Comparison of ENCODE assay signal across 18 mouse cellular contexts in genomic region chr8:119673976-119674555, GRCm38 (mm10). TPM values are rescaled to one million over a fixed set of nuclear protein-coding genes. Genes with fewer than 3 reads are reported as not detected.
DNase-seq lines count a peak whose midpoint lies in the region; ATAC-seq and TF ChIP-seq lines count a peak whose summit lies in the region.
"Had no signal": no experiment of that assay in that cellular context is flagged by ENCODE, and none has a peak within 500 bp of the region (broad histone marks: within the 10 kb centered on the region; RNA-seq: fewer than 3 reads in every experiment).

No protein-coding gene starts in this region.

- WGBS in hindbrain, postnatal 0 days: 82% methylated on average over 9 of the region's 11 CpGs
- WGBS in hindbrain, embryonic 12.5 days: 76% methylated on average over 11 of the region's 11 CpGs
- WGBS in lung, postnatal 0 days: 81% methylated on average over 10 of the region's 11 CpGs
- 78% methylated on average over 11 of the region's 11 CpGs for WGBS in bone marrow, adult 2 months
- WGBS in heart, embryonic 11.5 days (ENCODE audit: insufficient replicate concordance): 75% methylated on average over 9 of the region's 11 CpGs

- H3K36me3 ChIP-seq in hindbrain, postnatal 0 days (ENCODE audit: insufficient read depth, low read length): no peaks in the 10 kb centered on the region
- no peaks in the 10 kb centered on the region for H3K36me3 ChIP-seq in hindbrain, embryonic 12.5 days
- H3K36me3 ChIP-seq in lung, postnatal 0 days (ENCODE audit: insufficient read depth, low read length): no peaks in the 10 kb centered on the region
- H3K36me3 ChIP-seq in ES-Bruce4 (ENCODE audit: control insufficient read depth, insufficient read depth, low read length, poor library complexity, severe bottlenecking): no peaks in the 10 kb centered on the region
- H3K36me3 ChIP-seq in heart, embryonic 11.5 days (ENCODE audit: control insufficient read depth, insufficient read depth, low read length): no peaks in the 10 kb centered on the region
- H3K36me3 ChIP-seq: forebrain, embryonic 15.5 days had no signal

- H3K27me3 ChIP-seq in hindbrain, postnatal 0 days (ENCODE audit: insufficient read depth, low read length): no peaks in the 10 kb centered on the region
- H3K27me3 ChIP-seq in hindbrain, embryonic 12.5 days: peaks cover 2% of the 10 kb centered on the region; the same call in 1 of the 2 replicates
- no peaks in the 10 kb centered on the region for H3K27me3 ChIP-seq in lung, postnatal 0 days (replicated peaks; ENCODE audit: insufficient read depth, low read length)
- no peaks in the 10 kb centered on the region for H3K27me3 ChIP-seq in ES-Bruce4 (ENCODE audit: control insufficient read depth, insufficient read depth, low read length, poor library complexity, severe bottlenecking)
- H3K27me3 ChIP-seq in heart, embryonic 11.5 days (ENCODE audit: control insufficient read depth, insufficient read depth, low read length): no peaks in the 10 kb centered on the region
- H3K27me3 ChIP-seq: forebrain, embryonic 15.5 days had no signal

- DNase-seq in hindbrain, postnatal 0 days (ENCODE audit: low spot score): no peak
- no peak for DNase-seq in lung, postnatal 0 days (ENCODE audit: low spot score)
- no peak for DNase-seq in lung, postnatal 25 days (ENCODE audit: low spot score)
- DNase-seq: adrenal gland, adult 2 months; gastrocnemius, postnatal 25 days; kidney, adult 2 months; lung, adult 18-20 months; right cerebral cortex, postnatal 25 days had no signal

- no peak overlapping the region for H3K9ac ChIP-seq in hindbrain, postnatal 0 days (replicated peaks; ENCODE audit: low read length)
- H3K9ac ChIP-seq in hindbrain, embryonic 12.5 days: no peak overlapping the region
- H3K9ac ChIP-seq in lung, postnatal 0 days (replicated peaks; ENCODE audit: low read depth): no peak overlapping the region
- no peak overlapping the region for H3K9ac ChIP-seq in ES-Bruce4 (ENCODE audit: low read depth, poor library complexity, severe bottlenecking)
- no peak overlapping the region for H3K9ac ChIP-seq in heart, embryonic 11.5 days (ENCODE audit: low read depth, low read length)
- H3K9ac ChIP-seq: forebrain, embryonic 15.5 days had no signal

- H3K27ac ChIP-seq in hindbrain, postnatal 0 days: no peak overlapping the region
- no peak overlapping the region for H3K27ac ChIP-seq in hindbrain, embryonic 12.5 days
- H3K27ac ChIP-seq in lung, postnatal 0 days (ENCODE audit: low read length): no peak overlapping the region
- no peak overlapping the region for H3K27ac ChIP-seq in ES-Bruce4 (ENCODE audit: insufficient read depth, low read length)
- H3K27ac ChIP-seq in bone marrow, adult 2 months (ENCODE audit: control insufficient read depth, insufficient read depth, low read depth, low read length, poor library complexity): no peak overlapping the region
- no peak overlapping the region for H3K27ac ChIP-seq in heart, embryonic 11.5 days (ENCODE audit: low read depth, low read length)
- H3K27ac ChIP-seq: forebrain, embryonic 15.5 days had no signal

- ATAC-seq in hindbrain, postnatal 0 days: no peak
- ATAC-seq in hindbrain, embryonic 12.5 days (ENCODE audit: low FRiP score): no peak
- no peak for ATAC-seq in lung, postnatal 0 days
- no peak for ATAC-seq in activated CD4-positive, CD25-positive, alpha-beta regulatory T cell, adult 4 months
- no peak for ATAC-seq in heart, embryonic 11.5 days (replicated peaks; ENCODE audit: insufficient number of reproducible peaks, low FRiP score, low TSS enrichment)
- ATAC-seq: forebrain, embryonic 15.5 days had no signal

- no peak overlapping the region for H3K4me3 ChIP-seq in hindbrain, postnatal 0 days (ENCODE audit: low read length)
- H3K4me3 ChIP-seq in hindbrain, embryonic 12.5 days: no peak overlapping the region
- H3K4me3 ChIP-seq in lung, postnatal 0 days (ENCODE audit: low read depth, low read length): no peak overlapping the region
- H3K4me3 ChIP-seq in ES-Bruce4 (ENCODE audit: low read depth, low read length): no peak overlapping the region
- H3K4me3 ChIP-seq in bone marrow, adult 2 months (replicated peaks; ENCODE audit: control insufficient read depth, low read depth, low read length): no peak overlapping the region
- no peak overlapping the region for H3K4me3 ChIP-seq in heart, embryonic 11.5 days (ENCODE audit: low read depth, low read length)
- H3K4me3 ChIP-seq: forebrain, embryonic 15.5 days had no signal

- peak; percentile 46 for TF ChIP-seq CTCF in hindbrain, postnatal 0 days (IDR thresholded peaks at IDR 0.05; ENCODE audit: low read depth)
- peak; percentile 57 for TF ChIP-seq CTCF in lung, postnatal 0 days (IDR thresholded peaks at IDR 0.05)
- peak; percentile 69 for TF ChIP-seq CTCF in ES-Bruce4 (IDR thresholded peaks at IDR 0.05; ENCODE audit: low read depth, low read length)
- 0 out of 2 replicates have a peak, but pooled peaks have one; percentile 18 for TF ChIP-seq CTCF in bone marrow, adult 2 months (IDR thresholded peaks at IDR 0.05; ENCODE audit: control insufficient read depth, insufficient read depth, low read length)

- no peak for TF ChIP-seq EP300 in lung, postnatal 0 days (IDR thresholded peaks at IDR 0.05)
- no peak for TF ChIP-seq EP300 in ES-Bruce4 (IDR thresholded peaks at IDR 0.05; ENCODE audit: insufficient read depth, low read depth, low read length)

- no peak overlapping the region for H3K4me2 ChIP-seq in hindbrain, postnatal 0 days (ENCODE audit: low read depth, low read length)
- no peak overlapping the region for H3K4me2 ChIP-seq in hindbrain, embryonic 12.5 days (replicated peaks)
- H3K4me2 ChIP-seq in lung, postnatal 0 days (replicated peaks; ENCODE audit: low read depth, low read length): no peak overlapping the region
- no peak overlapping the region for H3K4me2 ChIP-seq in heart, embryonic 11.5 days
- H3K4me2 ChIP-seq: forebrain, embryonic 15.5 days had no signal

- no peak for TF ChIP-seq POLR2A in ES-Bruce4 (IDR thresholded peaks at IDR 0.05; ENCODE audit: insufficient read depth, low read length)
- no peak for TF ChIP-seq POLR2A in bone marrow, adult 2 months (IDR thresholded peaks at IDR 0.05; ENCODE audit: borderline replicate concordance, control insufficient read depth, low read depth, low read length)

- H3K9me3 ChIP-seq in hindbrain, postnatal 0 days (ENCODE audit: low read length): no peaks in the 10 kb centered on the region
- no peaks in the 10 kb centered on the region for H3K9me3 ChIP-seq in hindbrain, embryonic 12.5 days (replicated peaks)
- H3K9me3 ChIP-seq in lung, postnatal 0 days (ENCODE audit: low read length): no peaks in the 10 kb centered on the region
- no peaks in the 10 kb centered on the region for H3K9me3 ChIP-seq in ES-Bruce4 (replicated peaks; ENCODE audit: control insufficient read depth, insufficient read depth, low read length, poor library complexity, severe bottlenecking)
- H3K9me3 ChIP-seq in heart, embryonic 11.5 days (replicated peaks; ENCODE audit: control insufficient read depth, low read length): no peaks in the 10 kb centered on the region
- H3K9me3 ChIP-seq: forebrain, embryonic 15.5 days had no signal

- no peaks in the 10 kb centered on the region for H3K4me1 ChIP-seq in hindbrain, postnatal 0 days (ENCODE audit: insufficient read depth, low read length)
- H3K4me1 ChIP-seq in hindbrain, embryonic 12.5 days: 0 out of 2 replicates have a peak, but pooled peaks cover 4% of the 10 kb centered on the region
- H3K4me1 ChIP-seq in lung, postnatal 0 days (ENCODE audit: insufficient read depth, low read depth, low read length): peaks cover 9% of the 10 kb centered on the region
- H3K4me1 ChIP-seq in ES-Bruce4 (ENCODE audit: control insufficient read depth, insufficient read depth, low read length): no peaks in the 10 kb centered on the region
- no peaks in the 10 kb centered on the region for H3K4me1 ChIP-seq in bone marrow, adult 2 months (ENCODE audit: control insufficient read depth, insufficient read depth, low read length)
- peaks cover 13% of the 10 kb centered on the region for H3K4me1 ChIP-seq in heart, embryonic 11.5 days (ENCODE audit: control insufficient read depth, insufficient read depth, low read length)
- H3K4me1 ChIP-seq: forebrain, embryonic 15.5 days had no signal

RNA-seq across cellular contexts. Expression of gene Wfdc1, which starts 7.9 kb away (rescaled TPM):
- total RNA-seq in hindbrain, postnatal 0 days (2014; rRNA removed): 20.6 and 24.1 TPM in 2 replicates
- 10.6 and 12.0 TPM in 2 replicates for polyA plus RNA-seq in hindbrain, postnatal 0 days (2015; fragmentation: Nextera tagmentation; extraction: Ambion mirVana)
- polyA plus RNA-seq in hindbrain, embryonic 12.5 days (2016; fragmentation: Nextera tagmentation; extraction: Ambion mirVana): 1.8 and 2.5 TPM in 2 replicates
- 130 and 164 TPM in 2 replicates for polyA plus RNA-seq in lung, postnatal 0 days (2015; fragmentation: Nextera tagmentation; extraction: Ambion mirVana)
- not detected in 2 replicates for polyA plus RNA-seq in ES-Bruce4 (2011; ENCODE audit: insufficient read depth, insufficient read length, low read depth, missing spikeins)
- not detected in 2 replicates for polyA plus RNA-seq in bone marrow, adult 2 months (2011; ENCODE audit: insufficient read depth, insufficient read length, low replicate concordance, missing spikeins)
- not detected for polyA plus RNA-seq in activated CD4-positive, CD25-positive, alpha-beta regulatory T cell, adult 4 months (2017; shearing (Covaris generic))
- 2.1 and 2.3 TPM in 2 replicates for polyA plus RNA-seq in heart, embryonic 11.5 days (2014; fragmentation: Nextera tagmentation; extraction: Ambion mirVana)
- total RNA-seq: common myeloid progenitor, adult 5-6 weeks; neutrophil, adult 5-6 weeks had no signal

RNA-seq across cellular contexts. Expression of gene Atp2c2, which starts 25.7 kb away (rescaled TPM):
- 0.26 and 0.29 TPM in 2 replicates for total RNA-seq in hindbrain, postnatal 0 days (2014; rRNA removed)
- polyA plus RNA-seq in hindbrain, postnatal 0 days (2015; fragmentation: Nextera tagmentation; extraction: Ambion mirVana): 0.66 and 0.98 TPM in 2 replicates
- polyA plus RNA-seq in hindbrain, embryonic 12.5 days (2016; fragmentation: Nextera tagmentation; extraction: Ambion mirVana): 0.77 and 0.88 TPM in 2 replicates
- polyA plus RNA-seq in lung, postnatal 0 days (2015; fragmentation: Nextera tagmentation; extraction: Ambion mirVana): 1.5 and 2.1 TPM in 2 replicates
- polyA plus RNA-seq in ES-Bruce4 (2011; ENCODE audit: insufficient read depth, insufficient read length, low read depth, missing spikeins): 2.8 and 3.4 TPM in 2 replicates
- polyA plus RNA-seq in bone marrow, adult 2 months (2011; ENCODE audit: insufficient read depth, insufficient read length, low replicate concordance, missing spikeins): not detected in 2 replicates
- not detected for polyA plus RNA-seq in activated CD4-positive, CD25-positive, alpha-beta regulatory T cell, adult 4 months (2017; shearing (Covaris generic))
- polyA plus RNA-seq in heart, embryonic 11.5 days (2014; fragmentation: Nextera tagmentation; extraction: Ambion mirVana): 0.14 and 0.24 TPM in 2 replicates
- total RNA-seq: common myeloid progenitor, adult 5-6 weeks; neutrophil, adult 5-6 weeks had no signal
- polyA plus RNA-seq: adrenal gland, adult 2 months had no signal

RNA-seq across cellular contexts. Expression of gene Kcng4, which starts 38.6 kb away (rescaled TPM):
- total RNA-seq in hindbrain, postnatal 0 days (2014; rRNA removed): 0.11 and 0.73 TPM in 2 replicates
- polyA plus RNA-seq in hindbrain, postnatal 0 days (2015; fragmentation: Nextera tagmentation; extraction: Ambion mirVana): 0.19 and 0.21 TPM in 2 replicates
- polyA plus RNA-seq in hindbrain, embryonic 12.5 days (2016; fragmentation: Nextera tagmentation; extraction: Ambion mirVana): 0.22 TPM in 1 of 2 replicates, not detected in the other
- 0.07 and 0.08 TPM in 2 replicates for polyA plus RNA-seq in lung, postnatal 0 days (2015; fragmentation: Nextera tagmentation; extraction: Ambion mirVana)
- polyA plus RNA-seq in ES-Bruce4 (2011; ENCODE audit: insufficient read depth, insufficient read length, low read depth, missing spikeins): not detected in 2 replicates
- polyA plus RNA-seq in bone marrow, adult 2 months (2011; ENCODE audit: insufficient read depth, insufficient read length, low replicate concordance, missing spikeins): not detected in 2 replicates
- not detected for polyA plus RNA-seq in activated CD4-positive, CD25-positive, alpha-beta regulatory T cell, adult 4 months (2017; shearing (Covaris generic))
- not detected in 2 replicates for polyA plus RNA-seq in heart, embryonic 11.5 days (2014; fragmentation: Nextera tagmentation; extraction: Ambion mirVana)
- total RNA-seq: common myeloid progenitor, adult 5-6 weeks; neutrophil, adult 5-6 weeks had no signal
- polyA plus RNA-seq: heart, embryonic 14.5 days; hindbrain, embryonic 11.5 days had no signal

Comparison
In these comparisons a context has a peak if more than half of its experiments do, and no peak if none do; other contexts are left out.
1. CTCF ChIP-seq: peak in every context shown above with its lines; median percentile 69 in ES-Bruce4; 57 in lung, postnatal 0 days; 46 in hindbrain, postnatal 0 days; 18 in bone marrow, adult 2 months.
2. RNA of gene Wfdc1, which starts 7.9 kb away (polyA plus RNA-seq): 130 to 164 TPM in lung, postnatal 0 days; 10.6 to 12.0 TPM in hindbrain, postnatal 0 days, 1.8 to 2.5 TPM in hindbrain, embryonic 12.5 days, 2.1 to 2.3 TPM in heart, embryonic 11.5 days, not detected in ES-Bruce4, not detected in bone marrow, adult 2 months and not detected in activated CD4-positive, CD25-positive, alpha-beta regulatory T cell, adult 4 months; every median in the first group is over 10 times any median in the second.